Mouse (Mus musculus) natural killer cell, adult 2 months (primary cell): Measurements from ENCODE around the gene Ccn2.
A peak's percentile ranks its signal among the peaks of the same experiment; 100 is the strongest.
"Not testable (repeated sequence)": the region's sequence is repeated elsewhere in the genome, so short reads cannot be mapped to it uniquely, and the experiment has no call there.

Source experiments
- DNase-seq, 2 experiments: peaks; one replicate each; pipeline ENCODE4 v3.0.0; 2022; ENCODE audit warnings: low spot score in 2 of 2

The Ccn2 gene

DNA sequence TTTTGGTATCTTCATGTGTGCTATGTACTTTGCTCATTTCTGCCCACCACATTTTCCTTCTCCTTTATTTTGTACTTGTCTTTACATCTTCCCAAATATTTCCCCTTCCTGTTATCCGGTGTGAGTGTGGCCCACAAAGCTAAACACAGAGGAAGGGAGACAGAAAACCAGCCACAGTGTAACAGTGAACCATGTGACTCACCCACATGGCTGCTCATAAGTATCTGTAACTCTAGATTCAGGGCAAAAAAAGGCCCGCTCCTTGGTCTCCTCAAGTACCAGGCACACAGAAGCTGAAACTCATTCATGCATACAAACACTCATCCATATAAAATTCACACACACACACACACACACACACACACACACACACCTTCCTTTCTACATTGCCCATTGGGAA is 7.8 kb downstream of the Ccn2 start:
- DNase-seq = no peak

DNA sequence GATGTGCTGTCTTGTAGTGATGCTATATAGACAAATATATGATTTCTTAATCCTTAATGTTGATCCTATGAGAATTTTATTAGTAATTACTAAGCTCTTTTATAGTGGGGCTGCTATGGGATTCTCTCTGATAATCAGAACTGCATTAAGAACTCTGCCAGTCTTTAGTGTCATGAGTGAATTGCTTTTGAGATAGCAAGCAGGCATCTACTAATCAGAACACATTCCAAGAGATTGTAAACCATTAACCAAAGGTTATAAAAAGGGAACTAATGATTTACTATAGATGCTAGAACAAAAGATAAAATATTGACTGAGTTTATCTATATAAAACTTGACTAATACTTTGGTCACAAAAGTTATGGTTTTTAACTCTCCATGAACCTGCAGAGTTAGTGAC is 8.5 kb downstream of the Ccn2 start:
- no peak for DNase-seq

DNA sequence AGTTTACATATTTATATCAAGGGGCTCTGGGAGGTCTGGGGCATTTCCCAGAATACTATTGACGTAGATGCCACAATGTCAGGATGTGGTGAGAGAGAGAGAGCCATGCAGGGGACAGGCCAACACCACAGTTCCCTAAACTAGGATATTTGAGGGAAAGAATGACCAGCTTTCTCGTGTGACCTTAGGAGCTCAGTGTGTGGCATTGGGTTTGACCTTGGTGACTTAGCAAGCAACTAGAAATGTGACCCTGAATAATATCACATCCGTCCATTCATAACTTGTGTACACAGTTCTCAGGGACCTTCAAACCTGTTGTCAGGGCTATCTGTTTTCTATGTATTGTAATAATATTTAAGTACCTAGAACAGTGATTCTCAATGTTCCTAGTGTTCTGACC is 13.9 kb downstream of the Ccn2 start:
- no peak for DNase-seq

DNA sequence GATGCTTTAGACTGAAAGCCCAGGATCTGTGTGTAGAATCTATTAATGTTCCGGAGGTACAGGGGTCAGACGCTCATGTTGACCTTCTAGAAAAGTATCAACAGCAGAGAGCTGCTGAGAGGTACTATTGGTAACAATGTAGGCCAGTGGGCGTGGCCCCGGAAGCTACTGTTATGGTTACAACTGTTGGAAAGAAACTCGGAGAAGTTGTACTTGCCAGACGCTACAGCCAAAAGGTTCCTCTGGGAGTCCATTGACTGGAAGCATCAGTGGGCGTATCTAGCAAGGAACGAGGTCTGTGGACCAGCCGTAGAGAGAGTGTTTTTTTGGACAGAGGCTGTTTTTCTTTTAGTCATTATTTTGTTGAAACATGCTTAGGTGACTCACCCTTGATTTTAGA is 14.5 kb downstream of the Ccn2 start:
- DNase-seq = no peak

DNA sequence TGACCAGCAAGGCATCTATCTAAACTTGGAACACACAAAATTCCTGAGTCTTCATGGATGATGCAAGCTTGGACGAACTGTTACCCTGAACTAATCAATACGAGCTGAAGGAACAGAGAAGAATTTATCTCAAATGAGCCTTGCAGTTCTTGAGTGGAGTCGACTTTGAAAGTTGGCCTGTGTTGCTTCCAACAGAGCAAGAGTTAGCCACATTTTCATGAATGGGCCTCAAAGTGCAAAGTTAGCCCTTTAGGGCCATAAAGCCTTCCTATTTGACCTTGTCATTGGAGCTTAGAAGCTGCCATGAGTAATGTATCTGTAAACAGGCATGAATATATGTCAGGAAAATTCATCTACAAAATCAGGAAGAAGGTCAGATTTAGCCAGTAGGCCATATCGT is 19.5 kb downstream of the Ccn2 start:
- no peak for DNase-seq

DNA sequence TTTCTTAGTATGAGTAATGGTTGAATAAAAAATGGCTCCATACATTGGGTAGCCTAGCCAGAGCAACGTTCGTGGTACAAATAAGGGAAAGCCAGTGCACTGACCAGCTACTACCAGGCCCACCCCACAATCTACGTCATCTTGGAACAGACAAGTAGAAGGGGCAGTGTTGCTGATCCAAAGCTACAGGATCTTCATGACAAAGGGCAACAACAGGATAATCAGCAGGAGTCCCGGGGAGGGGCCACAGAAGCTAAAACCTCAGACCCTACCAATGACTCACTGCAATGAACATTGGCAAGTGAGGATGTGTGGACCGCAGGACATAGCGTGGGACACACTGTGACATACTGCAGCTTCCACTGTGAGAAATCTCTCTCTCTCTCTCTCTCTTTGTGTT is 20.6 kb downstream of the Ccn2 start:
- no peak for DNase-seq

DNA sequence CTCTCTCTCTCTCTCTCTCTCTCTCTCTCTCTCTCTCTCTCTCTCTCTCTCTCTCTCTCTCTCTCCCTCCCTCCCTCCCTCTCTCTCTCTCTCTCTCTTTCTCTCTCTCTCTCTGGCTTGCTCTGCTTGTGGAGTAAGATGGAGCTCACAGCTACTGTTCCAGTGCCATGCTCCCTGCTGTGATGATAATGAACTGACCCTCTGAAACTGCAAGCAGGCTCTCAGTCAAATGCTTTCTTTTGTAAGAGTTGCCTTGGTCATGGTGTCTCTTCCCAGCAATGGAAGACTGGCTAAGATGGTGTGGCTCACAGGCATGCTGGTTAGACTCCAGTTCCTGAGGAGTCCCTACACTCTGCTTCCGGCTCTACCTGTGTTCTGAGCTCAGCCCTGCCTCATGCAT is 21.3 kb downstream of the Ccn2 start:
- not testable (repeated sequence) for DNase-seq

DNA sequence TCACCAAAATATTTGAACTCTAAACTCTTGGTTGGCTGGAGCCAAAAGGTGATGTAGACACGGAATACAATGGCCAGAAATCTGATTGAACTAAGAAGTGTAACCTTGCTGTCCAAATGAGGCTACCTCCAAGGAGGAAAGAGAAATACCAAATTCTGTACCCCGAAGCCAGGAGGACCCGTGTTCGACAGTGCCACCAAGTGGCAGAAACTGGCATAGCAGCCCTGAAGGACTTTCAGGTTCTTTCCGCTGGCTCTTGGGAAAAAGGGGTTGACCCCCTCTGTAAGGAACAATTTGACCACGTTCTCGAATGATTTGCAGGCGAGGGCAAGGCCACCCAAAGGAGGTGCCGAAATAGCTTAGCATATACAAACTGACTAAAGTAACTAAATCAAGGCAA is 26.3 kb downstream of the Ccn2 start:
- DNase-seq = peak; percentile 29 to 60

DNA sequence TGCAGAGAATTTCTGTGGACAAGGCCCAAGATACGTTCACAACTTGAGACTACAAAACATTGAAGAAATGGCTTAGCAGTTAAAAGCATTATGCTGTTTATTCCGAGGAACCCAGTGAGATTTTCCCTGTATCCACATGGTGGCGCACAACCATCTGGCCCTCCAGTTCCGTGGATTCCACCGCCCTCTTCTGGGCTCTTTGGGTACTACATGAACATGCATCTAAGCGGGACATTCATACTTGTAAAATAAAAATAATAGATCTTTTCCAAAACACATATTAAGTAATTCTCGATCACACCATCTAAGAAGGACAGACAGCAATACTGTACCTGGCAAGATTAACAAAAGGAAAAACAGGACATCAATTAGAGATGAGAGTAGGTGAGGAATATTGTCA is 27.3 kb downstream of the Ccn2 start:
- DNase-seq = peak; percentile 77 to 84

DNA sequence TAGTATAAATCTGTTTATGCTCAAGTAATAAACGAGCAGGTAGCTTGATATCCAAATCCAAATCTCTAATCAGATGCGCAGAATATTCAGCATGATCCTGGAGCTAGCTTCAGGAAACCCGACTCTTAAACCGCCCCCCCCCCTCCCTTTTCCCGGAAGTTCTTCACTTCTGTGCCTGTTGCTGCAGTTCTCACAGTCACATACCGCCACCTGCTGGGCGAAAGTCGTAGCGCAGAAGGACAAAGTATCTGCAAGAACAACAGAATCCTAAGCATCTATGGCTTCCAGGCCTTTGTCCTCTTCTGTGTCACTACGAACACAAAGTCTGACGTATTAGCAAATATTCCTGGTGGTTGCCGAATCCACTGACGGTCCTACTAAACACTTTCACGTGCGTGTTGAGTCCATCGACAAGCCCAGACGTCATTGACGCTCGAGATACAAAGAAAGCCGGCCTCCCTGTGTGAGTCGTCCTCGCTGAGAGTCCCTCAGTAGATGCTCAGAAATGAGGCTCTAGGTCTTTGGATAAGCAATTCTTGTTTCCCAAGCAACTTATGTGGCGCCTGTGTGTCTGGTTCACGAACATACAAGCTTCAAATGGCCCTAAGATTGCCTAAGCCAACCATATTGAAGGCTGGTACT is 29.9 kb downstream of the Ccn2 start:
- DNase-seq = peak; percentile 64 to 80

DNA sequence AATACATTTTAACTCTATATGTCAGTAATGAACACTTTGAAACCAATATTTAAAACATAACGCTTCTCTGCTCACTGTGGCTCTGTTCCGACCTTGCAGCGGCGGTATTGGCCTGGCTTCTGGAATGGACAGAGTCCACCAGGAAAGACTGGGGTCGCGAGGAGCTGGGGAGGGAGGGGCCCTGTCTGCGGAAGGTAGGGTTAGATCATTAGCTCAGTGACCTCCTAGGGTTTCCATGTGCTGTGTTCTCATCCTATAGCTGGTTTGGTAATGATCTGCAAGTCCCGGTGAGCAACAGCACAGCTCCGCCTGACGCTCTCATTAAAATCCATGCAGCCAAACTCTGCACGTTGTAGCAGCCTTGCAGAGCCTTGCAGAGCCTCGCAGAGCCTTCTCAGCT is 32.0 kb downstream of the Ccn2 start:
- no peak for DNase-seq

DNA sequence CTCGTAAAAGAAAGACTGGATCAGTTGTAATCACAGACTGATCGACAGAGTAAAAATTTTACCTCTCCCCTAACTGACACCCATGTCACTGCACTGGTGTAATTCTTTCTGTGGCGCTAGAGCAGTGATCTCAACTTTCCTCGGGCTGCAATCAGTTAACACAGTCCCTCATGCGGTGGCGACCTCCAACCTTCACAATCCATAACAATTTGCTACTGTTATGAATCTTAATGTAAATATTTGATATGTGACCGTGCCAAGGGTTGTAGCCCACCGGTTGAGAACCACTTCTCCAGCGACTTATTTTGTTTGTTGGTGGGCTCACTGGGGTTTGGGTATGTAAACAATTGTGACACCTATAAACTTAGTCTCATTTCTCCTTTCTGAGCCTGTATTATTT is 33.2 kb downstream of the Ccn2 start:
- no peak for DNase-seq

DNA sequence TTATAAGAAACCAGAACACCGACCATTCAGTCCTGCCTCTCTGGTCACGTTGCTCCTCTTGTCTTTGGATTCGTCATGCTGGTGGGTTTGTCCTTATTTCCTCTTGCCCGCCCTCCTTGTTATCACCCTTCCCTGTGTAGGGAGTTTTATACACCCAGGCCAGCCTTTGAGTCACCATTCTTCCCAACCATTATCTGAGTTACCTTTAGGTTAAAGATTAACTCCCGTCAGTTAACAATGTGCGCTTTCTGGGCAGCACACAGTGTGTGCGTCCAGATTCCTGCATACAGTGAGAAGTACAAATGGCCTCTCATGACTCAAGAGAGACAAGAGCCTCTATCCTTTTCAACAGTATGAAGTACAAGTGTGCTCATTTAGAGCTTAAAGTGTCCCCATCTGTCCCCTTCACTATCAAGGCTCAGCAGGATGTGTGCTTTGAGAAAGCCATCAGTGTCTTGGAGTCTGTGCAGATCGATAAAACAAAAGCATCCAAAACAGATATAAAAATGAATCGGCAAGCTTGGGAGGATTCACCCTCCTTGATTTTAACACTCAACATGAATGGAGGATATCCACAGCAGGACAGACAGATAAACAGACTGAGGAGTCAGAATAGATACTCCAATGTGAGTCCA is 34.0 kb downstream of the Ccn2 start:
- no peak for DNase-seq

DNA sequence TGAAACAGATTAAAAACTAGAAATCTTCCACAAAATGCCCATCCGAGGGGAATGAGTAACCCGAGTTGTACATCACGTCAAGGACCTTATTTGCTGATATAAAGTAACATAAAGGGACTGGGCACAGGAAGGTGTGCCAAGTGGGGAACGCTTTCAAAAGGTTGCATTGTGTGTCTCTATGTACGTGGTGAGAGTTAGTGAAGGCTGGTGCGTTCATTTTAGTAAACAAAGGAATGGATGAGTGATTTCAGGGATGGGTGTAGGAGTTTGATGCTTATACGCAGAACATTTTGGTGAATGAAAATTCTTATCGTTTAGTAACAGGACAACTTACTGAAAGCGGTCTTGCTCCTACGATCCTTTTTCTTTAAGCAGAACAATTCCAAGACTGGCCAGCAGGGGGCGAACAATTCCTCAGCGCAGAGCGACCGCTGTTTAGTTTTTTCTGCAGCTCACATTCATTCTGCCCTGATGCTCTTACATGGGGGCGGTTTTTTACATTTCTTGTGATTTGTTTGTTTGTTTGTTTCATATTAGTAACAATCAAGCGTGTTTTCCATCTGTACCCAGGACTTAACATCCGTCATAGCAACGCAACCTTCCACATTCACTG is 35.3 kb downstream of the Ccn2 start:
- DNase-seq = peak; percentile 44 to 61

DNA sequence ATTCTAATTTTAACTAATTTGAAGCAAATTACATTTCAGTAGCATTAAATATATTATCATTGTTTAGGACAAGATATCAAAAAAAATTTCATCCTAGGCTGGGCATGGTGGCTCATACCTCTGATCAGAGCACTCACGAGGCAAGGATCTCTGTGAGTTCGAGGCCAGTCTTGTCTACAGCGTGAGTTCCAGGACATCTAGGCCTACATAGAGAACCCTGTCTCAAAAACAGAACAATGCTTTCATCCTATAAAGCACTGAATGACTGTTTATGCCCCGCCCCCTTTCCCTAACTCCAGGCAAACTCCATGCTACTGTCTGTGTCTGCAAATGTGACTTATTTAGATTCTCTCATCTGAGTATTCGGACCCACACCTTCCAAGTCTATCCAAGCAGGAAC is 35.9 kb downstream of the Ccn2 start:
- no peak for DNase-seq

DNA sequence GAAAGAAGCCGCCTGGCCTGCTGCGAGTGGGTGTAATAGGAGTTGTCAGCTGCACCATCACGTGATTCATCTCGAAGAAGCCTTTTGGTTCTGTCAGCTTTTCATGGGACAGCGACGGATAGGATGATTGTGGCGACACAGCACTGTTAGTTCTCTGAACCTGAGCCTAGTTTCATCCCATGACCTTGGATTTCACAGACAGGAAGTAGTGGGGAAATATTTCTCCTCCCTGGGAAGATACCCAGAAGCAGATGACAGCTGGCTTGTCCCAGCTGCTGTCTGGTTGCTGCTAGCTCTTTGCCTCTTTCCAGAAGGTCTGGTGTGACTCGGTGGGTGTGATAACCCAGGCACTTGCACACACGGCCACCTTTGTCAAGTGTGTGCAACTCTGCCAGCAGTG is 39.0 kb downstream of the Ccn2 start:
- DNase-seq = no peak

DNA sequence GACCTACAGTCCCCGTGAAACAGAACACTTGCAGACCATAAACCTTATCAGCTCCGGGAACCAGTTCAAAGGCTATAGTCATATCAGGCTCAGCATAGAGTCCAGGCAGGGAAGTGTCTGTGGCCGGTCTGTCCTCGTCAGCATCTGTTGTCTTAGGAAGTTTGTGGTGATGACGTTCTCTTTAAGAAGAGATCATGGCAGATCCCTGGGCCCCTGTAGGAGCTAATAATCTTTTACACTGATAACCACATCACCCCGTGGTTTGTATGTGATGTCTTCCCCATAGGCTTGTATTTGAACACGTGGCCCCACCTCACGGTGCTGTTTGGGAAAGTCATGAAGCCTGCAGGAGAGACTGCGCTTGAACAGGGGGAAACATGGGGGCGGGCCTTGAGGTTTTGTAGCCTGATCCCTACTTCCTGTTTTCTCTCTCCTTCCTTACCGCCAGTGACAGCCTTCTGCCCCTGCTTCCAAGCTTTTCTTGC is 40.1 kb downstream of the Ccn2 start:
- DNase-seq = peak; percentile 16 to 18

DNA sequence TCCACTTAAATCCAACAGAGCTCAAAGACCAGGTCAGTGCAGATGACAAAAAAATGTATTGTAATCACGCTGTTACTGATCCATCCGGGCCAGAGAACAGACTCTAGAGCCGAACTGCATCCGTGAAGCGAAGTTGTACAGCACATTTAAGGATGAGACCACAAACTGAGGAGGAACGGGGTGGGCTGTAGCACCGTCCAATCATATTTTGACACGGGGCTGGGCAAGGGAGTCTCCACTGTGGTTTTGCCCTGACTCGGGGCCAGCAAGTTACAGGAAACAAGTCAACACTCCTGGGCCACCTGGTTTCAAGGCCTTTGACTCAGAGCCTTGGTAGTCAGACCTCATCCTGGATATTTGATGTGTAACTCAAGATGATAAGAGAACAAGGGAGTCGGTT is 40.6 kb downstream of the Ccn2 start:
- DNase-seq = peak; percentile 28 to 30

DNA sequence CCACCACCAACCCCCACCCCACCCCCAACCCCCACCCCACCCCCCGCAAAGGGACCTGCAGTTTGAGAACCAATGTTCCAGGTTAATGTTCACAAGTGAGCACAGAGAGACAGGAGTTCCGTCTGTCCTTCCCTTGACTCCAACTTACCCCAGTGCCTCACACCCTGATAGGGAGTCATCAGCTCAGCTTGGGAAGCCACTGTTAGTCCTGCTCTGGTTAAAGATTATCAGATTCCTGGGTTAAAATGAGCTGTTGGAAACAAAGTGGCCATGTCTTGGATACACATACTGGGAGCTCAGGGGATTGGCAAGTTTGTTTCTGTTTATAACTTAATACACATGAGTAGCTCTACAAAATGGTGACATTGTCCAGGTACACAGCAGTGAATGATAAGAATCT is 41.7 kb downstream of the Ccn2 start:
- DNase-seq = no peak

DNA sequence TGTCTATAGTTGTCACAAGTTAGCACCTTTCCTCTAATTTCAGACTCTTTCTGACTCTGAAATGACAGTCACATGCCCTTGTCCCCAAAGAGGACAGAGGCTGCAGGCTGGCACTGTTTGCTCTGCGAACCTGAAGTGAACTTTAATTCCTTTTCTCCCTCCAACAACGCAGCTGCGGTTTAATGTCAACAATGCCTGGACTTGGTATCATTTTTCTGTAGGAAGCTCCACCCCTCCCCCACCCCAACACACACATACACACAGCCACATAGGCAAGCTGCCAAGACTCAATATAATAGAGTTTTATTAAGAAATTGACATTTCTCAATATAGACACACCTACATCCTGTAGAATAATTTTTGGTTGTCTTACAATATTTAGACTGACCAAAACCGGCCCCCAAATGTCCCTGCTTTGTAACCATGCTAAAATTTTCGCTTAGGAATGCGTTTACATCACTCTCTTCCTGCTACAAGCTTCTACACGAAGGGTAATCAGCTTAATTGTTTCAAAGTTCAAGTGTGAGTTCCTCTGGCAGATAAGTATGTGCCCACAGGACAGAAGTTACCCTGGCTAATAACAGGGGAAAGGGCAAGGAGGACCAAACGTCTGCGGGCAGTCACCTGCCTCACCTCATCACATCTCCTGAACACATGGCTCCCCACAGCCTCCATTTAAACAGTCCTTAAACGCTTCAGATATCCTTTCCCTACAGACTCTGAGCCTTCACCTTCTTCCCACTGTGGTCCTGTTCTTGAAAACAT is 43.2 kb downstream of the Ccn2 start:
- no peak for DNase-seq

DNA sequence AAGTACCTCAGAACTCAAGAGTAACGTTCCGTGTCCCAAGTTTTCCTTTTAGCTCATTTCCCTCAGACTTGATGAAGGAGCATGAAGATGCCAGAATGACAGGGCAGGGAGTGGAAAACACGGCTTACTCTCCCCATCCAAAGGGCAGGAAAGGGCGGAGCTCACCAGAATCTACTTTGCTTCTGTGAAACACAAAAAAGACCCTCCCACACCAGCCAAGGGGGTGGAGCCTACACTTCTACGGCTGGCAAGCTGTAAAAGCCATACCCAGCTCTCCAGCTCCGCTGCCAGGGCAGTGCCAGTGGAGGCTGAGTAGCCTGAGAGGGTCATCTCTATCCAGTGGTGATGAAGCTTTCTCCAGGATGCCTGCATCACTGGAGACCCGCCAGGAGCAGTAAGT is 44.4 kb downstream of the Ccn2 start:
- DNase-seq = no peak

DNA sequence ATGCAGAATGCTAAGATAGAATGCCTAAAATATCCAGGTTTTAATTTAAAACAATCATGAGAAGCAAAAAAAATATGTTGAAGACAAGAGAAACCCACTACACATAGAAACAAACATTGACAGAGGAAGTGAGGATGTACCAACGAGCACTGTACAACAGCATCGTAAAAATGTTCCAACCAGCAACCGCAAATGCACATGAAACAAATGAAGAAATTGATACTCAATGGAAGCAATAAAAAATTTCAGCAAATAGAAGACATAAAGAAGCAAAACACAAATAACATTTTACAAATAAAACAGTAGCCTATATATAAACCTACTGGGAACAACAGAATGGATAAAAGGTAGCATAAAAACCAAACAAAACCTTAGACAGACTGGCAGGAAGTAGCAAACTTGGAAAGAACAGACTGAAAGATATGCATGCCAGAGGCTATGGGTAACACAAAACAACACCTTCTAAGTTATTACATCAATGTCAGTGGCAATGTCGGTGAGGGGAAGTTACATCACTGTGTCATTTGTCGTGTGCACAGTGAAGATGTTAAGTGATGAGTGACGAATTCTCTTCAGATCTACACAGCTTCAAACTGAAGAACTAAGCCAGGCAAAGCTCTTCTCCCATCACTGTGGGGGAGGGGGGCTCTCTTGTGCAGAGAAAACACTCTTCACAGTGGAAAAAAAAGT is 45.1 kb downstream of the Ccn2 start:
- DNase-seq = no peak
